Mouse (Mus musculus) cortical plate, adult 2 months (tissue): ENCODE measurements around the gene Zfp493.

Experiments
- CTCF ChIP-seq: fragments of 200-500 bp; IDR thresholded peaks from 2 replicates; pipeline ENCODE4 v1.5.1; 2011; ENCODE audit warnings: mild to moderate bottlenecking, control low read depth, low read length; ENCODE audit not compliant: insufficient read depth; ENCODE audit errors: extremely low read depth
- POLR2A ChIP-seq: fragments of 200-500 bp; IDR thresholded peaks from 2 replicates; pipeline ENCODE4 v1.6.1; 2011; ENCODE audit warnings: mild to moderate bottlenecking, low read length, control low read depth; ENCODE audit not compliant: insufficient read depth; ENCODE audit errors: extremely low read depth

- no peak for TF ChIP-seq POLR2A
- TF ChIP-seq CTCF, result no peak
Measured at GRCm38 (mm10) chr13:67743896-67744295, 35.6 kb upstream of the Zfp493 start.
